Mouse (Mus musculus) intestine, embryonic 15.5 days (tissue): ENCODE results near the gene Nxph3. TPM values are rescaled to one million over a fixed set of nuclear protein-coding genes. Genes with fewer than 3 reads are reported as not detected.
"Not testable (repeated sequence)": the region's sequence is repeated elsewhere in the genome, so short reads cannot be mapped to it uniquely, and the experiment has no call there.

Source experiments
- ATAC-seq: fragments of 200-750 bp; cut with Nextera tagmentation; 2 replicates; pipeline ENCODE4 v1.8.0; 2017; ENCODE audit warnings: moderate TSS enrichment, moderate library complexity
- H3K27ac ChIP-seq: fragments of 300-500 bp; sonication (generic); 2 replicates; pipeline ENCODE4 v1.5.1; 2015; ENCODE audit warnings: mild to moderate bottlenecking, inconsistent platforms
- H3K27me3 ChIP-seq: fragments of 300-500 bp; sonication (generic); replicated peaks from 2 replicates; pipeline ENCODE4 v1.6.1; 2015; ENCODE audit warnings: inconsistent platforms
- H3K36me3 ChIP-seq: fragments of 300-500 bp; sonication (generic); 2 replicates; pipeline ENCODE4 v1.6.1; 2015; ENCODE audit warnings: inconsistent platforms
- H3K4me1 ChIP-seq: fragments of 300-500 bp; sonication (generic); replicated peaks from 2 replicates; pipeline ENCODE4 v1.6.1; 2015; ENCODE audit warnings: inconsistent platforms
- H3K4me2 ChIP-seq: fragments of 300-500 bp; sonication (generic); replicated peaks from 2 replicates; pipeline ENCODE4 v1.6.1; 2015; ENCODE audit warnings: mild to moderate bottlenecking, inconsistent platforms
- H3K4me3 ChIP-seq: fragments of 300-500 bp; sonication (generic); replicated peaks from 2 replicates; pipeline ENCODE4 v1.5.1; 2015; ENCODE audit warnings: inconsistent platforms
- H3K9ac ChIP-seq: fragments of 300-500 bp; sonication (generic); 2 replicates; pipeline ENCODE4 v1.6.1; 2015; ENCODE audit warnings: inconsistent platforms
- H3K9me3 ChIP-seq: fragments of 300-500 bp; sonication (generic); 2 replicates; pipeline ENCODE4 v1.6.1; 2016; ENCODE audit warnings: inconsistent platforms
- WGBS: fragments of 180-500 bp; shearing (Covaris S2); methylation state at CpG from one replicate; pipeline ENCODE4 v1.1.7; 2015; 5-methylcytosine and 5-hydroxymethylcytosine counted together
- polyA plus RNA-seq: library from polyadenylated mRNA; unstranded; fragments of >200 nt; fragmentation: Nextera tagmentation; extraction: Ambion mirVana; gene quantifications from 2 replicates; pipeline ENCODE4 v1.2.1, GENCODE M21; 2015

Gene Nxph3
- polyA plus RNA-seq, 1 experiment from 2014 or later, result 0.46 TPM

DNA sequence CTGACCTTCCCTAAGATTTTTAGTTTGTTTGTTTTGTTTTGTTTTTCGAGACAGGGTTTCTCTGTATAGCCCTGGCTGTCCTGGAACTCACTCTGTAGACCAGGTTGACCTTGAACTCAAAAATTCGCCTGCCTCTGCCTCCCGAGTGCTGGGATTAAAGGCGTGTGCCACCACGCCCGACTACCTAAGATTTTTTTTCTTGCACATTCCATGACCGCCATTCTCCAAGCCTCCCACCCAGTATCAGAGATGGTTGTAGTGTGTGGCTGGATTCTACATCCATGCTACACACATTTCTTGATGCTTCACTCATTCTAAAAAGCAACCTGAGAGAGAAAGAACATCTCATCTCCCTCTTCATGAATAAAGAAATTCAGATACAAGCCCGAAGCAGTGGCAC lies 12.5 kb downstream of the Nxph3 start:
- H3K27ac ChIP-seq, ATAC-seq, H3K4me1 ChIP-seq, H3K27me3 ChIP-seq, H3K9me3 ChIP-seq, H3K4me2 ChIP-seq, H3K36me3 ChIP-seq, H3K4me3 ChIP-seq, H3K9ac ChIP-seq: not testable (repeated sequence)
- 79% methylated on average over 8 of the region's 8 CpGs for WGBS

DNA sequence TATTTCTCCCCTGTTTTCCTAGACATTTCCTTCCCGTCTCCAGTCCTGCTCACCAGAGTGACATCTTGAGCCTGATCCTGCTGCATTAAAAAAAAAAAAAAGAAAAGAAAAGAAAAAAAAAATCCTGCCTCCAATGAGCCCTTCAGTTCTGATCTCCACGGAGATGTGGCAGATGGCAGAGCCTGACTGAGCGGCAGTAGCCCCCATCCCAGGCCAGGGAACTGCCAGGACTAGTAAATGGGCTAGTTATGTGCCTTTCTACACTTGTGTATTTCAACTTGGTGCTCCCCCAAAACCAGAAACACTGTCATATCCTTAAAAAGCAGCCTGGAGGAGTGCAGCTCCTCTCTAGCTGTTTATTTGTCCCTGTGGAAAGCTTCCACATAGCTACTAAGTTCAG lies 13.5 kb downstream of the Nxph3 start:
- no peak overlapping the region for H3K9ac ChIP-seq
- no peak for ATAC-seq
- no peaks in the 10 kb centered on the region for H3K9me3 ChIP-seq
- 0 out of 2 replicates have a peak, but pooled peaks cover 3% of the 10 kb centered on the region for H3K36me3 ChIP-seq
- no peaks in the 10 kb centered on the region for H3K27me3 ChIP-seq
- H3K4me3 ChIP-seq, result no peak overlapping the region
- H3K27ac ChIP-seq, result no peak overlapping the region
- H3K4me2 ChIP-seq, result no peak overlapping the region
- H3K4me1 ChIP-seq, result no peaks in the 10 kb centered on the region; the same call in 1 of the 2 replicates
- 46% methylated on average over 3 of the region's 3 CpGs for WGBS

DNA sequence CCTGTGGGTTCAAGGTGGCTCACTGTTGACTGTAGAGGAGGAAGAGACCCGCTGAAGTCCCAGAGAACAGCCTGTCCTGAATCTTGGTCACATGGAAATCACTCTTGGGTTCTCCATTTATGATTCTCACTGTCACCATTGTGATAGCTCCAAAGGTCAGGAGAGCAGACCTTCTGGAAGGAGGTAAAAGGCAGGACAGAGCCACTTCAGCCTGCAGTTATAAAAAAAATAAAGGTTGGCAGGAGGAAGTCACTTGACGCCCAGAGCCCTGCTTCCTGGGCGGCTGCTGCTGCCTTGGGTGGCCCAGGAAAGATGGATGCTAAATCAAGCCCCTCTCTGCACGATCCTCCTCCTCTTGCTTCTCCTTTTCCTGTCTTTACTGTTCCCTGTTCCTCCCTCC lies 14.0 kb downstream of the Nxph3 start:
- no peak; the same call in 1 of the 2 replicates for ATAC-seq
- no peaks in the 10 kb centered on the region for H3K9me3 ChIP-seq
- H3K27ac ChIP-seq, result no peak overlapping the region
- H3K27me3 ChIP-seq, result no peaks in the 10 kb centered on the region
- H3K4me1 ChIP-seq, result no peaks in the 10 kb centered on the region; the same call in 1 of the 2 replicates
- H3K36me3 ChIP-seq, result 0 out of 2 replicates have a peak, but pooled peaks cover 3% of the 10 kb centered on the region
- no peak overlapping the region for H3K4me2 ChIP-seq
- H3K4me3 ChIP-seq, result no peak overlapping the region
- H3K9ac ChIP-seq, result no peak overlapping the region
- WGBS, result 30% methylated on average over 4 of the region's 4 CpGs

DNA sequence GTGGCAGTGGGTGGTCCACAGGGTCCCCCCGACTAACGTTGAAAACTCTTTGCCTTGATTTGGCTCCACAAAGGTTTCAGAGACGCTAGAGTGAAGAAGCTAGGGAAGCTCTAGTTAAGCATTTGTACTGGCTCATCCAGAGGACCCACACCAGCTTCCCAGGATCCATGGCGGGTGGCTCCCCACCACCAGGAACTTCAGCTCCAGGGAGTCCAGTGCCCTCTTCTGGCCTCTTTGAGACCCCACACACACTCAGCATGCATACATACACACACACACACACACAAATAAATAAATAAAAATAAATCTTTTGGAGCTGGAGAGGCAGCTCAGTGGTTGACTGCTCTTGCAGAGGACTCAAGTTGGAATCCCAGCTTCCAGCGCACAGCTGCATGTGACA lies 16.4 kb downstream of the Nxph3 start:
- ATAC-seq, result no peak
- Histone ChIP-seq H3K9me3 (no peaks in the 10 kb centered on the region), H3K36me3 (0 out of 2 replicates have a peak, but pooled peaks cover 3% of the 10 kb centered on the region), H3K27ac (no peak overlapping the region), H3K4me1 (no peaks in the 10 kb centered on the region), H3K9ac (no peak overlapping the region), H3K4me2 (no peak overlapping the region), H3K27me3 (no peaks in the 10 kb centered on the region), H3K4me3 (no peak overlapping the region)
- 85% methylated on average over 5 of the region's 5 CpGs for WGBS

DNA sequence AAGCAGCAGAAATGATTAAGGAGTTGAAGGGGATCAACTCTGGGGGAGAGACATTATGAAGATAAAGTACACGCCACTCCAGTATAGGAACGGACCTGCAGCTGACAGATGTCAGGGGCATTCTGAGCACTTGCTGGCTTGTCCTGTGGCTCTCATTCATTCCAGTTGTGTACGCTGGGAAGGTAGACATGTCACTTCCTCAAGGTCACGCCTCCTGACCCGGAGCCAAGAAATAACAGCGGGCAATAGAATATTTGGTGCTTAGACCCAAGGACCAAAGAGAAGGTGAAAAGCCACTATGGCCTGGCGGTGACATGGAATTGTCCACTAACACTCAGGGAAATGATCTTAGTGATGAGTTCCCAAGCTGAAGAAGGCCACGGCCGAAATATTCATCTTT lies 18.5 kb downstream of the Nxph3 start:
- H3K4me1 ChIP-seq, result no peaks in the 10 kb centered on the region
- 90% methylated on average over 9 of the region's 9 CpGs for WGBS
- H3K4me3 ChIP-seq, result no peak overlapping the region
- no peak for ATAC-seq
- H3K27ac ChIP-seq, result no peak overlapping the region
- H3K36me3 ChIP-seq, result peaks cover 10% of the 10 kb centered on the region; the same call in 1 of the 2 replicates
- H3K9me3 ChIP-seq, result no peaks in the 10 kb centered on the region
- H3K9ac ChIP-seq, result no peak overlapping the region
- no peaks in the 10 kb centered on the region for H3K27me3 ChIP-seq
- no peak overlapping the region for H3K4me2 ChIP-seq

DNA sequence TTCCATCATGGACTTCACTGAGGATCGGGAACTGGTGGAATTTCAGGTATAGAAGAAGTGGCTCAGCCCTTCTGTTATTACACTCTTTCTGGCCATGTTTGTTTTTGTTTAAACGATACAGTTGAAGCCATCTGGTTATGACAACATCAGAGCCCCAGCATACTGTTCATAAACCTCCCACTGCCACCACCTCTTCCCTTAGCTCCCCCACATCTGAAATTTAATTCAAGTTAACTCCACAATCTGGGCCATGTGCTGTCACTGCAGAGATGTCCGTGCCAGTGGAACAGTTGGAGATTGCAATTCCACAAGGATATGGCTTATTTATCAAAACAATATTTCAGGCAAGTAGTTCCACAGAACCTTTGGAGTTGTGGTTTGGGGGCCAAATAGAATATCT lies 20.0 kb downstream of the Nxph3 start:
- Histone ChIP-seq H3K4me2 (no peak overlapping the region), H3K4me3 (no peak overlapping the region), H3K36me3 (peaks cover 10% of the 10 kb centered on the region; the same call in 1 of the 2 replicates), H3K4me1 (no peaks in the 10 kb centered on the region), H3K27me3 (no peaks in the 10 kb centered on the region), H3K9ac (no peak overlapping the region), H3K9me3 (no peaks in the 10 kb centered on the region), H3K27ac (no peak overlapping the region)
- no peak for ATAC-seq
- 88% methylated on average over 3 of the region's 3 CpGs for WGBS

GRCm38 (mm10) chr11:95493950-95494349 lies 20.4 kb downstream of the Nxph3 start:
- H3K9ac ChIP-seq, result no peak overlapping the region

DNA sequence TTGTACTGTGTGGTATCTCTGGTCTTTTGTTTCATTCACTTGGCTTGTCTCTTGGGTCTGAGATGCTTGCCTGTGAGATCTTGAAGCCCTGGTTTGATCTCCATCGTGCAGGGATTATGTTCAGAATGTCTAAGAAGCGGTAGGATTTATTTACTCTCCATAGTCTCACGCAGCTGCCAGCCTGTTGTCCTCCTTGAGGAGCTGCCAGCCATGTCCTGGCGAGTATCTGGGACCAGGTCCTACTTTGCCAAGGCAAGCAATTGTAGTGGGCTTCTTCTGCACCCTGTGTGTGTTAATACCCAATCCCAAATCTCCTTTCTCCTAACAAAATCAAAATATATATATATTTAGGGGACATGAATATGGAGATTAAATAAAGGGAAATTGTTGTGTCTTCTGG lies 21.4 kb downstream of the Nxph3 start:
- H3K4me1 ChIP-seq, result no peaks in the 10 kb centered on the region
- no peak overlapping the region for H3K27ac ChIP-seq
- WGBS, result 89% methylated on average over 4 of the region's 4 CpGs
- H3K4me2 ChIP-seq, result no peak overlapping the region
- no peak for ATAC-seq
- no peak overlapping the region for H3K4me3 ChIP-seq
- H3K9ac ChIP-seq, result no peak overlapping the region
- no peaks in the 10 kb centered on the region for H3K27me3 ChIP-seq
- no peaks in the 10 kb centered on the region for H3K9me3 ChIP-seq
- H3K36me3 ChIP-seq, result peaks cover 10% of the 10 kb centered on the region

More at GRCm38 (mm10) chr11:95493950-95494349, 20.4 kb downstream of the Nxph3 start:
- H3K36me3 ChIP-seq, result peaks cover 10% of the 10 kb centered on the region
- H3K4me1 ChIP-seq, result no peaks in the 10 kb centered on the region
- H3K4me3 ChIP-seq, result no peak overlapping the region
- no peak overlapping the region for H3K27ac ChIP-seq
- H3K27me3 ChIP-seq, result no peaks in the 10 kb centered on the region
- no peaks in the 10 kb centered on the region for H3K9me3 ChIP-seq
- 82% methylated on average over 9 of the region's 9 CpGs for WGBS
- no peak overlapping the region for H3K4me2 ChIP-seq
- ATAC-seq, result no peak

- no peaks in the 10 kb centered on the region for H3K9me3 ChIP-seq
- no peak overlapping the region for H3K27ac ChIP-seq
- no peaks in the 10 kb centered on the region for H3K4me1 ChIP-seq
- no peaks in the 10 kb centered on the region for H3K27me3 ChIP-seq
- no peak overlapping the region for H3K4me3 ChIP-seq
- WGBS, result 87% methylated on average over 4 of the region's 4 CpGs
- H3K9ac ChIP-seq, result no peak overlapping the region
- ATAC-seq, result no peak
- H3K4me2 ChIP-seq, result no peak overlapping the region
- H3K36me3 ChIP-seq, result peaks cover 7% of the 10 kb centered on the region
Observed at GRCm38 (mm10) chr11:95492256-95492655, 22.1 kb downstream of the Nxph3 start.

DNA sequence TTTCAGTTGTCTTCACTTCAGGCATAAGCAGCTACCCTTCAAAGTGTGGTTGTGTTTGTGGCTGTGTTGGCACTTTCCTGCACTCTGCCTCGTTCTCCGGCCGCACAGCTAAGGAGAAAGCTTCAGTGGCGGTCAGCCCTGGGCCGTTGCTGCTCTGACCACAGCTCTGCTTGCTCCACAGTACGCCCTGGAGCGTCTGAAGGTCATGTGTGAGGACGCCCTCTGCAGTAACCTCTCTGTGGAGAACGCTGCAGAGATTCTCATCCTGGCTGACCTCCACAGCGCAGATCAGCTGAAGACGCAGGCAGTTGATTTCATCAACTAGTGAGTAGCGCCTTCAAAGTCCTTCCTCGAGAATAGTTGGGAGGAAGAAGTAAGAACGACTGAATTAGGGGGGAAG lies 24.3 kb downstream of the Nxph3 start:
- Histone ChIP-seq H3K27me3 (no peaks in the 10 kb centered on the region), H3K4me1 (no peaks in the 10 kb centered on the region), H3K9me3 (no peaks in the 10 kb centered on the region), H3K36me3 (peaks cover 10% of the 10 kb centered on the region), H3K9ac (no peak overlapping the region), H3K4me3 (no peak overlapping the region), H3K27ac (no peak overlapping the region), H3K4me2 (no peak overlapping the region)
- no peak for ATAC-seq
- WGBS, result 89% methylated on average over 14 of the region's 14 CpGs

DNA sequence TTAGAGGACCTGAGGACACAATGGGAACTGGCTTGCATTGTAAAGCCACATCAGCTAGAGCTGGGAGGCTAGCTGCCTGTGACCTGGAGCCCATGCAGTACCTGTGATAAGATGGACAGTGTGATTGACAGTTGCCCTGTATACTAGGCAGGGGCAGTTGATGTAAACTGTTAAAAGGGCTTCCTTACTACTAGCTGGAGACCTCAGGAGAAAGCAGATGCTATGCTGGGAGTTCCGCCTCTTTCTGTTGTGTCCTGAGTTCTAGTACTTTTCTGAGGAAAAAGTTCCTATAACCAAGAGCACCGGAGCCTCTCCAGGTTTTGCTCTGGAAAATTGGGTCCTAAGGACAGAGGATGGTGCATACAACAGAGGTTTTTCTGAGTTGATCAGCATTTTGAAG lies 27.1 kb downstream of the Nxph3 start:
- no peak overlapping the region for H3K27ac ChIP-seq
- no peak for ATAC-seq
- H3K36me3 ChIP-seq, result peaks cover 14% of the 10 kb centered on the region
- H3K4me3 ChIP-seq, result no peak overlapping the region
- no peaks in the 10 kb centered on the region for H3K4me1 ChIP-seq
- H3K4me2 ChIP-seq, result no peak overlapping the region
- no peak overlapping the region for H3K9ac ChIP-seq
- 94% methylated on average over 2 of the region's 2 CpGs for WGBS
- H3K27me3 ChIP-seq, result no peaks in the 10 kb centered on the region
- no peaks in the 10 kb centered on the region for H3K9me3 ChIP-seq

- Histone ChIP-seq H3K36me3 (peaks cover 7% of the 10 kb centered on the region), H3K27me3 (no peaks in the 10 kb centered on the region), H3K27ac (no peak overlapping the region), H3K4me3 (no peak overlapping the region), H3K9ac (no peak overlapping the region), H3K4me1 (no peaks in the 10 kb centered on the region), H3K9me3 (no peaks in the 10 kb centered on the region), H3K4me2 (no peak overlapping the region)
- no peak for ATAC-seq
- WGBS, result 94% methylated on average over 18 of the region's 18 CpGs
Observed at GRCm38 (mm10) chr11:95485634-95486033, 28.7 kb downstream of the Nxph3 start.

DNA sequence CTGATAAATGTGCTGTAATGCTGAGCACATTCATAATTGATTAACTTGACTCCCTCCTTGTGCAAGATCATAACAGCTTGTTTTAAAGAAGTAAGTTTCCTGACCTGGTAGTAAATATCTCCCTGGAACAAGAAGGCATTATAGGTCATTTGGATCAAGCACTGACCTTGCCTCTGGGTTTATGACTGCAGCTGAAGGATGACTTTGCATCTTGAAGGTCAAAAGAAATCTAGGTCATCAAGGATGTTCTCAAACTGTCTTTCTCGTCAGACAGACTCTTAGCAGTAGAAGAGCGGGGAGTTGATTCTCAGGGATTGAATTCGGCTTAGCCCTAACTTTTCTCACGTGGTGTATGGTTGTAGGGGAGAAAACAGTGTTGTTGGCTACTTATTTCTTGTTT lies 33.7 kb downstream of the Nxph3 start:
- WGBS, result 87% methylated on average over 4 of the region's 4 CpGs
- no peak overlapping the region for H3K9ac ChIP-seq
- no peak overlapping the region for H3K4me2 ChIP-seq
- H3K27ac ChIP-seq, result no peak overlapping the region
- ATAC-seq, result no peak
- H3K4me3 ChIP-seq, result no peak overlapping the region
- no peaks in the 10 kb centered on the region for H3K9me3 ChIP-seq
- H3K4me1 ChIP-seq, result no peaks in the 10 kb centered on the region
- H3K27me3 ChIP-seq, result no peaks in the 10 kb centered on the region
- peaks cover 6% of the 10 kb centered on the region; the same call in 1 of the 2 replicates for H3K36me3 ChIP-seq
